Mouse (Mus musculus) bone marrow macrophage, adult 2 months (primary cell): ENCODE data around the gene Dnah6. TPM values are rescaled to one million over a fixed set of nuclear protein-coding genes. Genes with fewer than 3 reads are reported as not detected.

Source experiments
- H3K27ac ChIP-seq: 2 replicates; pipeline ENCODE4 v1.5.1; 2012; ENCODE audit warnings: low read depth, low read length; ENCODE audit not compliant: insufficient read depth
- H3K4me1 ChIP-seq: 2 replicates; pipeline ENCODE4 v1.6.1; 2012; ENCODE audit warnings: low read length; ENCODE audit not compliant: control insufficient read depth, insufficient read depth
- H3K4me3 ChIP-seq: 2 replicates; pipeline ENCODE4 v1.5.1; 2012; ENCODE audit warnings: mild to moderate bottlenecking, low read length, moderate library complexity; ENCODE audit not compliant: insufficient read depth
- CTCF ChIP-seq: IDR thresholded peaks from 2 replicates; pipeline ENCODE4 v1.5.1; 2012; ENCODE audit warnings: low read depth, mild to moderate bottlenecking, low read length, moderate library complexity
- POLR2A ChIP-seq: IDR thresholded peaks from 2 replicates; pipeline ENCODE4 v1.6.1; 2012; ENCODE audit warnings: mild to moderate bottlenecking, low read depth, low read length, borderline replicate concordance
- polyA plus RNA-seq: library from polyadenylated mRNA; stranded (reverse); fragments of >200 nt; gene quantifications from 2 replicates; pipeline ENCODE4 v1.2.4, GENCODE M21; 2012; ENCODE audit not compliant: missing spikeins, insufficient read depth, insufficient read length

Gene Dnah6
- polyA plus RNA-seq, 1 experiment, result not detected

DNA sequence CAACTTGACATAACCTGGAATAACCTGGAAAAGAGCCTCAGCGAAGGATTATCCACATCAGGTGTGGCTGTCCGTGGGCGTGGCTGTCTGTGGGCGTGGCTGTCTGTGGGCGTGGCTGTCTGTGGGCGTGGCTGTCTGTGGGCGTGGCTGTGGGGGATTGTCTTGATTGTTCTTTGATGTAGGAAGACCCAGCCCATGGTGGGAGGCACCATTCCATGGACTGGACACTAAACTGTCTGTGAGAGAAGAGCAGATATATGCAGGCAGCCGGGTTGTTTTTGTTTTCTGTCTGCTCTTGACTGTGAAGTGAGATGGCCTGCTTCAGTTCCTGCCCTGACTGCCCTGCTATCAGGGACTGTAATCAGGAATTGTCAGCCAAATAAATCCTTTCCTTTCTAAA, 130.6 kb downstream of the Dnah6 start:
- H3K4me3 ChIP-seq, result no peak overlapping the region
- H3K27ac ChIP-seq, result no peak overlapping the region
- TF ChIP-seq POLR2A, result no peak
- TF ChIP-seq CTCF, result no peak
- H3K4me1 ChIP-seq, result no peaks in the 10 kb centered on the region

DNA sequence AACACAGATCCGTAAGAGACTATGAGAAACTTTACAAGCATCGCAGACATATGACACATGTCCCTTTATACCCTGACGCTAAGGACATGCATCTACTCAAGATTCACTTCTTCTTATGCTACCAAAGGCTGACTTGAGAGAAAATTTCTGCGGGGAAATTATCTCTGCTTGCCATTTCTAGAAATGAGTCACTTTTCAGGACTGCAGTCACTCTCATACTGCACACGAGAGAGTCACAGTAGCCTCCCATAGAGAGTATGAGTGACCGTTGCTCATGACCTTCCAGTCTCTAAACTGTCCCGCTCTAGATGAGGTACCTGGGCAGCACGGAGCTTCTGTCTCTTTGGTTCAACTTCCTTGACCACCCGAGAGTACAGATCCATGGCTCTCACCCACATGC, 138.9 kb downstream of the Dnah6 start:
- Histone ChIP-seq H3K4me3 (no peak overlapping the region), H3K27ac (no peak overlapping the region), H3K4me1 (no peaks in the 10 kb centered on the region)
- TF ChIP-seq POLR2A (no peak), CTCF (no peak)

DNA sequence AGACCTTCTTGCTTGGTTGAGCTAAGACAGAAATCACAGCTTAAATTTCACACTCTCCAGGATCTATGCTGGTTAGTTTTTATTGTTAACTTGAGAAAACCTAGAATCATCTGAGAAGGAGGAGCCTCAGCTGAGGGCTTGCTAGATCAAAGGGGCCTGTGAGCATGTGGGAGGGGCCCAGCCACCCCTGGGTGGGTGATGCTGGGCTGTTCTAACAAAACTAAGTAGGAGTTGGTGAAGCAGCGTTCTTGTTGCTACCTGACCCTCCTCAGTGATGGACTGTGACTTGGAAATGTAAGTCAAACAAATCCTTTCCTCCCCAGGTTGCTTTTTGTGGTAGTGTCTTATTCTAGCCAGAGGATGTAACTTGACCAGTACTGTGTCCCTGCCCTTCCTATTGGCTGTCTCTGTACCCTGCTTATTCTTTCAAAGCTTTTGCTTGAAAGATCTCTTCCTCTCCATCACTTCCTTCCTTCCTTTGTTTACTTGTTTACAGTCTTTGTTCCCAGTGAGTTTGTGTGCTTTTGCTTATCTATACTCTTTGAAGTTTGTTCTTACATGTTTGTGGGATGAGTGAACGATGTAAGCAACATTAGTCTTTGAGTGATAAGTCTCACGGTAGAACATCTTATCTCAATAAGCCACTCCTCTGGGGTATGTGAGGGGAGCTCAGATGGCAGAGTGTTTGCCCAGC, 149.2 kb downstream of the Dnah6 start:
- H3K4me1 ChIP-seq, result no peaks in the 10 kb centered on the region
- no peak for TF ChIP-seq POLR2A
- no peak for TF ChIP-seq CTCF
- no peak overlapping the region for H3K27ac ChIP-seq
- H3K4me3 ChIP-seq, result no peak overlapping the region

DNA sequence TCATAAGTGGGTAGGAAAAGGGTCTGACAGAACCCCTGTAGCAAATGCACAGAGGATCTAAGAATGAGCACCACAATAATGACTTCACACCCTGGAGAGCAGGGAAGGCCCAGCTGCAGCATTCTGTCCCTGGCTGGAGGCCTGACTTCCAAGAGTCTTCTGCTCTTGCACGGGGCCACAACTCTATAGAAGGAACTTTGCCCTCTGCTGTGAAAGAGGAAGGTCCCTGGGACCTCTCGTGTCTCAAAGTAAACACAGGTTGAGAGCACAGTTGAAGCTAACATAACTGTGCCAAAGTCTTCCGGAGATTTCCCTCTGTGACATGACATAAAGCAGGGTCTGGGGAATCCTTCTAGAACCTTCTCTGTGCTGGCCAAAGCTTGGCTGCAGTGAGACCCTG, 150.2 kb downstream of the Dnah6 start:
- Histone ChIP-seq H3K4me3 (no peak overlapping the region), H3K27ac (no peak overlapping the region), H3K4me1 (no peaks in the 10 kb centered on the region)
- TF ChIP-seq POLR2A (no peak), CTCF (no peak)

DNA sequence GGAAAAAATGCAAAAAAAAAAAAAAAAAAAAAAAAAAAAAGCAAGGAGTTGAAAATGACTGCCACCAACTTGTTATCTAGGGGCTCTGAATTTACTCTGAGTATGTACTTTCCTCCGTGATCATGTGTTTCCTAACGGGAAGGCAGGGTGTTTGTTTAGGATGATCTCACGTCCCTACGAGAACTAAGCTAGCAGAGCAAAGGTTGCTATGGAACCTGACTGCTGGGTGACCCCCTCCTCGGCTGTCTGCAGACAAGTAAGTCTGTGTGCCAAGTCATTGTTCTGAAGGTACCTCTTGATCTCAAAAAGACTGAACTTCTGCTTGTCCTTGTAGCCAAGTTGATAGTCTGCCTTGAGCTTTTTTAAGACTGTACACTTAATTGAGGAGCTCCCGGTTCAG, 150.8 kb downstream of the Dnah6 start:
- Histone ChIP-seq H3K27ac (no peak overlapping the region), H3K4me1 (no peaks in the 10 kb centered on the region)
- TF ChIP-seq CTCF (no peak), POLR2A (no peak)

DNA sequence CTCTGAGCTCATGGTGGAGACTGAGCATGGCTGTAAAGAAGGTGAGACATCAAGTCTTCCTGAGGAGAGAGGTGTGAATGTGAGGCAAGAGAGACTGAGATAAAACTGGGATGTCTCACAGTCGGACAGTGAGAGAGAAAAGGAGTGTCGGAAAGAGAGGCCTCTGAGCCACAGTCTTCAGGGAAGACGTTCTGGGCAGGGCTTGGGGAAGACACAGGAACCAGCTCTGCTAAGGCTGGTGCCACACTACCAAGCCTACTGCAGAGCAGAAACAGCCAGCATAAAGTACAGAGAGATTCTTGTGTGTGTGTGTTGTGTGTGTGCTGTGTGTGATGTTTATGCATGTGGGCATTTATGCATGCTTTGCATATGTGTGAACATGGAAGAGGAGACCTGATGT, 156.9 kb downstream of the Dnah6 start:
- H3K27ac ChIP-seq, result no peak overlapping the region
- TF ChIP-seq POLR2A, result no peak
- no peak for TF ChIP-seq CTCF
- peaks cover 7% of the 10 kb centered on the region; the same call in 1 of the 2 replicates for H3K4me1 ChIP-seq
- no peak overlapping the region for H3K4me3 ChIP-seq

More for the DNA sequence above, 150.8 kb downstream of the Dnah6 start:
- H3K4me3 ChIP-seq, result no peak overlapping the region

DNA sequence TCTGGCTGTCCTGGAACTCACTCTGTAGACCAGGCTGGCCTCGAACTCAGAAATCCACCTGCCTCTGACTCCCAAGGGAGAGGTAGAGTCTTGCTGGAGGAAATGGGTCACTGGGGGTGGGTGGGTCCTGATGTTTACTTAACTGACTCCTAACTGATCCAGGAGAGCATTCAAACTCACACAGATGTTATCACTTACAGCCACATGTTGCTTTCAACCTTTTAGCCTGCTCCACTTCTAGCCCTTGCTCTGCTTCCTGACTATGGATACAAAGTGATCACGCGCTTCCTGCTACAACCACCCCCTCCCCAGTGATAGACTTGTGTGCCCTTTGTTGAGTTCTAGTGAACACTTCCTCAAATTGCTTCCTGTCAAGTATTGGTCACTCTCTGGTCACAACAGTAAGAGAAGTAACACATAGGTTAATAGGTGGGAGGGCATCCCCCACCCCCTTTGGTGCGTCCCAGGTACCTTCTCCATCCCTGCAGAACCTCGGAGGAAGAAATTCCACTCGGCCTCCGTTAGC, 161.8 kb downstream of the Dnah6 start:
- no peak for TF ChIP-seq CTCF
- TF ChIP-seq POLR2A, result no peak
- Histone ChIP-seq H3K4me1 (peaks cover 7% of the 10 kb centered on the region; the same call in 1 of the 2 replicates), H3K4me3 (no peak overlapping the region), H3K27ac (no peak overlapping the region)

DNA sequence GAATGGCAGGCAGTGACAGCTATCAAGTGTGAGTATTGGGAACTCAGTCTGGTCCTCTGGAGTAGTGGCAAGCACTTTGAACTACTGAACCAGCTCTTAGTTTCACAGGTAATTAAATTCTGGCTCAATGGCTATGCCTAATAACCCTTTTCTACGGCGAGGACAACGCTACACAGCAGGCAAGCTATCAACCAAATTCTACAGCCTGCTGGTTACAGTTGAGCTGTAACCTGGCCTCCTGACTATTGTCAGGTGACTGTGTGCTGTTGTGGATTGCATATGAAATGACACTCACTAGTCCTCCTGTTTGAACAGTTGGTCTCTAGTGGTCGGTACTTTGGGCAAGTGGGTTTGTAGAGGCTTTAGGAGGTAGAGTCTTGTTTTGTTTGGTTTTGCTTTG, 162.3 kb downstream of the Dnah6 start:
- Histone ChIP-seq H3K4me1 (peaks cover 7% of the 10 kb centered on the region; the same call in 1 of the 2 replicates), H3K27ac (no peak overlapping the region), H3K4me3 (no peak overlapping the region)
- TF ChIP-seq CTCF (no peak), POLR2A (no peak)

DNA sequence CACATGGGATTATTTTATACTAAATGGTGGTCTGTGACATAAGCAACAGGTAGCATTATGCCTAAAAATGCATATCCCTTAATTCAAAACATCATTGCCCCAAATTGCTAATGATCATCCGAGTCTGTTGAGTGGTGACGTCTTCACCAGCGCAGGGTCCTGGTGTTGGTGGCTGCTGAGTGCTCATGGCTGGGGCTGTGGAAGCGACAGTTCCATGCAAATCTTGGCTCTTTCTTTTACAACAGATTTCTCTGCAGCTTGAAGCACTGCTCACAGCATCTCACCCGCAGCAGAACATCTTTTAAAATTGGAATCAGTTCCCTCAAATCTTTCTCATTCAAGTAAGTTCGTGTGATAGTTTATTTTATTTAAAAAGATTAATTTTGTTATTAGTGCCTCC, 166.1 kb downstream of the Dnah6 start:
- Histone ChIP-seq H3K27ac (no peak overlapping the region), H3K4me3 (no peak overlapping the region), H3K4me1 (peaks cover 7% of the 10 kb centered on the region; the same call in 1 of the 2 replicates)
- no peak for TF ChIP-seq CTCF
- no peak for TF ChIP-seq POLR2A

DNA sequence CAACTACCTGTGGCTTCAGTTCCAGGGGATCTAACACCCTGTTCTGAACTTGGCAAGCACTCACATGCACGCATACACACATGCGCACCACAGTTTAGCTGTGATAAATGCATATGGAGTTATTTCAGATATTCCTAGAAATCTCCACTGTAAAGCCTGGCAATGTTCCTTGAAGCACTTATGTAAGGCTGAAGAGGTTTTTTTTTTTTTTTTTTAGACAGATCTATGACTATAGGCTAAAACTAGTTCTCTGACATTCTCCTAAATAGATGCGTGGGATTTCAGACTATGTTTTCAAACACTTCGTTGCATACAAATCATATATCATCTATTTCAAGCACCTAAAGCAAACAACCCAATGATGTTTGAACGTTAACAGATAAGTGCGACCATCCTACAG, 166.6 kb downstream of the Dnah6 start:
- no peak overlapping the region for H3K27ac ChIP-seq
- no peak overlapping the region for H3K4me3 ChIP-seq
- H3K4me1 ChIP-seq, result 0 out of 2 replicates have a peak, but pooled peaks cover 2% of the 10 kb centered on the region
- TF ChIP-seq CTCF (no peak), POLR2A (no peak)

DNA sequence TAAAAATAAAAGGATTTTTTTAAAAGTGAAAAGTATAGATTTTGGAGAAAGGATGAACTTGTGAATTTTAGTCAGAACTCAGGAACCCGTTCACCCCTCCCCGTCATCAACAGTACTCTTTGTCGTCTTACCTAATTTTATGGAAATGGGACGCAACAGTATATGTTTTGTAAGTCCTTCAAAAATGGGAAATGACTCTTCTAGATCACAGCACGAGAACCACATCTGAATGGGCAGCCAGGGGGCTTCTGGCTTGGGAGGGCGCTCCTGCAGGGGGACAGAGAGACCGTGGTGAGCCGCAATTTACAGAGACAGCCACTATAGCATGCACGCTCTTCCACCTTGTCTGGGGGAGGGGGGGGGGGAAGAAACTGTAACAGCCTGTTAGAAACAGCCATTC, 167.9 kb downstream of the Dnah6 start:
- Histone ChIP-seq H3K4me3 (no peak overlapping the region), H3K27ac (no peak overlapping the region), H3K4me1 (no peaks in the 10 kb centered on the region)
- TF ChIP-seq CTCF (no peak), POLR2A (no peak)
